Mouse (Mus musculus) MEL (cell line): ENCODE data around the gene Prc1. TPM values are rescaled to one million over a fixed set of nuclear protein-coding genes. Genes with fewer than 3 reads are reported as not detected.
A peak's percentile ranks its signal among the peaks of the same experiment; 100 is the strongest.

Source experiments
- DNase-seq: peaks from one replicate; pipeline ENCODE4 v3.0.0; 2011; ENCODE audit warnings: low read depth, low spot score
- H3K27ac ChIP-seq: 2 replicates; pipeline ENCODE4 v1.5.1; 2012; ENCODE audit warnings: low read depth, mild to moderate bottlenecking, control low read depth, low read length, moderate library complexity; ENCODE audit not compliant: control insufficient read depth
- H3K27me3 ChIP-seq, 2 experiments: fragments of 150-350 bp in 1 of 2; sonication (generic) in 1 of 2; 2 replicates each; pipeline ENCODE4 v1.6.1; 2012; ENCODE audit warnings: low read length in 2 of 2, mild to moderate bottlenecking in 2 of 2, improper control_type of control experiment in 1 of 2, moderate library complexity in 1 of 2; ENCODE audit not compliant: insufficient read depth in 2 of 2, control insufficient read depth in 1 of 2
- H3K36me3 ChIP-seq, 2 experiments: 2 replicates each; pipeline ENCODE4 v1.6.1; 2012 to 2014; ENCODE audit warnings: low read length in 2 of 2, improper control_type of control experiment in 1 of 2, inconsistent platforms in 1 of 2, mild to moderate bottlenecking in 1 of 2; ENCODE audit not compliant: insufficient read depth in 2 of 2, control insufficient read depth in 1 of 2
- H3K4me1 ChIP-seq, 2 experiments: fragments of 150-350 bp in 1 of 2; sonication (generic) in 1 of 2; 2 replicates each; pipeline ENCODE4 v1.6.1; 2012; ENCODE audit warnings: low read length in 2 of 2, improper control_type of control experiment in 1 of 2, mild to moderate bottlenecking in 1 of 2; ENCODE audit not compliant: insufficient read depth in 2 of 2, control insufficient read depth in 1 of 2
- H3K4me3 ChIP-seq, 2 experiments: fragments of 150-350 bp in 1 of 2; sonication (generic) in 1 of 2; 2 replicates each; pipeline ENCODE4 v1.5.1; 2012; ENCODE audit warnings: low read depth in 2 of 2, low read length in 2 of 2, mild to moderate bottlenecking in 2 of 2, moderate library complexity in 2 of 2, control low read depth in 1 of 2, improper control_type of control experiment in 1 of 2; ENCODE audit not compliant: control insufficient read depth in 1 of 2, insufficient read depth in 1 of 2
- H3K79me2 ChIP-seq: 2 replicates; pipeline ENCODE4 v1.6.1; 2012; ENCODE audit warnings: mild to moderate bottlenecking, low read length, moderate library complexity; ENCODE audit not compliant: control insufficient read depth, poor library complexity, insufficient read depth
- H3K9ac ChIP-seq: 2 replicates; pipeline ENCODE4 v1.6.1; 2012; ENCODE audit warnings: low read depth, mild to moderate bottlenecking, control low read depth, low read length, moderate library complexity; ENCODE audit not compliant: control insufficient read depth, poor library complexity, severe bottlenecking
- H3K9me3 ChIP-seq: fragments of 150-350 bp; sonication (generic); replicated peaks from 2 replicates; pipeline ENCODE4 v1.6.1; 2012; ENCODE audit warnings: mild to moderate bottlenecking, low read length, improper control_type of control experiment, moderate library complexity; ENCODE audit not compliant: insufficient read depth
- BHLHE40 ChIP-seq: IDR thresholded peaks from 2 replicates; pipeline ENCODE4 v1.6.1; 2012; ENCODE audit warnings: low read depth, mild to moderate bottlenecking, inconsistent platforms, low read length, improper control_type of control experiment, borderline replicate concordance
- CTCF ChIP-seq, 3 experiments: IDR thresholded peaks in 2 of 3; conservative IDR thresholded peaks in 1 of 3; 2 replicates each; pipeline ENCODE4 v1.5.1; 2011 to 2012; ENCODE audit warnings: low read length in 3 of 3, low read depth in 2 of 3, mild to moderate bottlenecking in 2 of 3, improper control_type of control experiment in 1 of 3, inconsistent platforms in 1 of 3, mixed read lengths in 1 of 3, moderate library complexity in 1 of 3; ENCODE audit not compliant: control insufficient read depth in 1 of 3, insufficient read depth in 1 of 3, poor library complexity in 1 of 3, severe bottlenecking in 1 of 3
- EP300 ChIP-seq, 2 experiments: IDR thresholded peaks; 2 replicates each; pipeline ENCODE4 v1.6.1; 2011; ENCODE audit warnings: improper control_type of control experiment in 2 of 2, low read length in 2 of 2, low read depth in 1 of 2, mild to moderate bottlenecking in 1 of 2
- ETS1 ChIP-seq: IDR thresholded peaks from 2 replicates; pipeline ENCODE4 v1.6.1; 2012; ENCODE audit warnings: low read depth, mild to moderate bottlenecking, inconsistent platforms, low read length, improper control_type of control experiment, moderate library complexity
- GABPA ChIP-seq: IDR thresholded peaks from 2 replicates; pipeline ENCODE4 v1.6.1; 2012; ENCODE audit warnings: low read depth, mild to moderate bottlenecking, inconsistent platforms, low read length, improper control_type of control experiment, moderate library complexity
- GATA1 ChIP-seq: IDR thresholded peaks from 2 replicates; pipeline ENCODE4 v1.6.1; 2011; ENCODE audit warnings: low read depth, low read length, improper control_type of control experiment
- JUND ChIP-seq: IDR thresholded peaks from 2 replicates; pipeline ENCODE4 v1.6.1; 2011; ENCODE audit warnings: low read depth, mild to moderate bottlenecking, improper control_type of control experiment, low read length
- MAFK ChIP-seq: IDR thresholded peaks from 2 replicates; pipeline ENCODE4 v1.6.1; 2011; ENCODE audit warnings: low read depth, mild to moderate bottlenecking, low read length, improper control_type of control experiment, borderline replicate concordance
- MAX ChIP-seq: IDR thresholded peaks from 2 replicates; pipeline ENCODE4 v1.6.1; 2011; ENCODE audit warnings: low read length, improper control_type of control experiment
- MAZ ChIP-seq: IDR thresholded peaks from 2 replicates; pipeline ENCODE4 v1.6.1; 2012; ENCODE audit warnings: low read depth, mild to moderate bottlenecking, inconsistent platforms, low read length, improper control_type of control experiment
- MXI1 ChIP-seq: IDR thresholded peaks from 2 replicates; pipeline ENCODE4 v1.6.1; 2011; ENCODE audit warnings: mild to moderate bottlenecking, low read depth, low read length, improper control_type of control experiment
- MYC ChIP-seq: IDR thresholded peaks from 2 replicates; pipeline ENCODE4 v1.6.1; 2011; ENCODE audit warnings: low read depth, mild to moderate bottlenecking, low read length, improper control_type of control experiment, moderate library complexity
- RCOR1 ChIP-seq: IDR thresholded peaks from 2 replicates; pipeline ENCODE4 v1.6.1; 2012; ENCODE audit warnings: low read depth, mild to moderate bottlenecking, inconsistent platforms, low read length, improper control_type of control experiment
- SIN3A ChIP-seq: IDR thresholded peaks from 2 replicates; pipeline ENCODE4 v1.6.1; 2012; ENCODE audit warnings: low read length, improper control_type of control experiment, inconsistent platforms
- TAL1 ChIP-seq: IDR thresholded peaks from 2 replicates; pipeline ENCODE4 v1.6.1; 2012; ENCODE audit warnings: mild to moderate bottlenecking, inconsistent platforms, low read length, moderate library complexity, mixed read lengths
- TBP ChIP-seq: IDR thresholded peaks from 2 replicates; pipeline ENCODE4 v1.8.0; 2011; ENCODE audit warnings: low read depth, low read length, improper control_type of control experiment
- TCF12 ChIP-seq: IDR thresholded peaks from 2 replicates; pipeline ENCODE4 v1.6.1; 2014; ENCODE audit warnings: low read depth, mild to moderate bottlenecking, inconsistent platforms, low read length, improper control_type of control experiment, moderate library complexity
- UBTF ChIP-seq: IDR thresholded peaks from 2 replicates; pipeline ENCODE4 v1.6.1; 2012; ENCODE audit warnings: low read depth, mild to moderate bottlenecking, inconsistent platforms, low read length, improper control_type of control experiment, moderate library complexity, borderline replicate concordance; ENCODE audit not compliant: insufficient read depth
- ZC3H11A ChIP-seq: IDR thresholded peaks from 2 replicates; pipeline ENCODE4 v1.6.1; 2012; ENCODE audit warnings: low read depth, mild to moderate bottlenecking, inconsistent platforms, low read length, improper control_type of control experiment
- ZNF384 ChIP-seq: IDR thresholded peaks from 2 replicates; pipeline ENCODE4 v1.6.1; 2012; ENCODE audit warnings: low read depth, mild to moderate bottlenecking, inconsistent platforms, low read length, improper control_type of control experiment
- polyA plus RNA-seq, 2 experiments: library from polyadenylated mRNA; stranded (reverse) in 1 of 2; unstranded in 1 of 2; fragments of >175 nt in 1 of 2; fragments of >200 nt in 1 of 2; gene quantifications; 2 replicates each; pipeline versions ENCODE4 v1.2.1 to v1.2.4; 2012; ENCODE audit warnings: low replicate concordance in 2 of 2, low read depth in 1 of 2; ENCODE audit not compliant: insufficient read length in 2 of 2, insufficient read depth in 1 of 2, missing spikeins in 1 of 2
- total RNA-seq: library from RNA; depleted of rRNA; stranded (reverse); fragments of 300-350 nt; gene quantifications from 2 replicates; pipeline ENCODE4 v1.2.3, GENCODE M21; 2012

The Prc1 gene
- total and polyA plus RNA-seq, 3 experiments: 68.5 to 108 (median 82.2) TPM

- Histone ChIP-seq H3K9me3 (no peaks in the 10 kb centered on the region), H3K4me3 (peak overlapping the region in 1 of 2 experiments; percentile 77; a peak in 1 of 4 replicates), H3K27me3 (no peaks in the 10 kb centered on the region), H3K36me3 (peaks cover 0 to 9% of the 10 kb centered on the region in 2 experiments; a peak in 2 of 4 replicates), H3K27ac (no peak overlapping the region), H3K9ac (no peak overlapping the region), H3K79me2 (no peaks in the 10 kb centered on the region; the same call in 1 of the 2 replicates), H3K4me1 (peaks cover 4 to 7% of the 10 kb centered on the region in 2 experiments; a peak in 3 of 4 replicates)
- DNase-seq: peak; percentile 79
- no peak for TF ChIP-seq ZC3H11A
- TF ChIP-seq MAFK: no peak
- TF ChIP-seq MXI1: peak; percentile 56; the same call in 1 of the 2 replicates
- peak; percentile 43 to 46; a peak in 2 of 4 replicates for TF ChIP-seq EP300 (IDR thresholded peaks at IDR 0.05; ENCODE audit: low read depth in 1 of 2, low read length in 2 of 2)
- peak; percentile 43; the same call in 1 of the 2 replicates for TF ChIP-seq ETS1
- peak; percentile 74 for TF ChIP-seq GATA1
- TF ChIP-seq MAX: no peak
- TF ChIP-seq CTCF (IDR thresholded peaks at IDR 0.05 in 2 of 3, conservative IDR thresholded peaks at IDR 0.05 in 1 of 3; ENCODE audit: control insufficient read depth in 1 of 3, insufficient read depth in 1 of 3, low read depth in 2 of 3, low read length in 3 of 3, poor library complexity in 1 of 3, severe bottlenecking in 1 of 3): no peak
- no peak for TF ChIP-seq ZNF384
- TF ChIP-seq MYC: 0 out of 2 replicates have a peak, but pooled peaks have one; percentile 3
- peak; percentile 33; the same call in 1 of the 2 replicates for TF ChIP-seq BHLHE40
- TF ChIP-seq TBP: peak; percentile 97
- no peak for TF ChIP-seq GABPA
- 0 out of 2 replicates have a peak, but pooled peaks have one; percentile 36 for TF ChIP-seq SIN3A
Measured at GRCm38 (mm10) chr7:80246859-80247258, 47.4 kb upstream of the Prc1 start.

GRCm38 (mm10) chr7:80252437-80252836, 41.8 kb upstream of the Prc1 start:
- TF ChIP-seq MYC: peak; percentile 71; the same call in 1 of the 2 replicates
- peak; percentile 50 to 57; a peak in 3 of 4 replicates for TF ChIP-seq EP300 (IDR thresholded peaks at IDR 0.05; ENCODE audit: low read depth in 1 of 2, low read length in 2 of 2)
- TF ChIP-seq SIN3A: peak; percentile 69
- TF ChIP-seq BHLHE40: peak; percentile 46; the same call in 1 of the 2 replicates
- peak; percentile 30; the same call in 1 of the 2 replicates for TF ChIP-seq GATA1
- no peak for TF ChIP-seq UBTF
- peak; percentile 64; the same call in 1 of the 2 replicates for TF ChIP-seq RCOR1
- TF ChIP-seq TAL1: peak; percentile 1; the same call in 1 of the 2 replicates
- peak; percentile 27; the same call in 1 of the 2 replicates for TF ChIP-seq MXI1
- TF ChIP-seq TCF12: 0 out of 2 replicates have a peak, but pooled peaks have one; percentile 38
- peak; percentile 58 for TF ChIP-seq ETS1
- no peak for TF ChIP-seq MAZ
- no peak for TF ChIP-seq JUND
- peak; percentile 76 for DNase-seq
- peaks cover 15 to 20% of the 10 kb centered on the region in 2 experiments for H3K4me1 ChIP-seq
- H3K27ac ChIP-seq: peak overlapping the region; percentile 8; the same call in 1 of the 2 replicates
- no peaks in the 10 kb centered on the region for H3K9me3 ChIP-seq
- H3K4me3 ChIP-seq: peak overlapping the region; percentile 3 to 13; a peak in 2 of 4 replicates
- peaks cover 0 to 15% of the 10 kb centered on the region in 2 experiments; a peak in 2 of 4 replicates for H3K36me3 ChIP-seq
- no peaks in the 10 kb centered on the region for H3K79me2 ChIP-seq
- H3K9ac ChIP-seq: no peak overlapping the region; the same call in 1 of the 2 replicates
- H3K27me3 ChIP-seq: no peaks in the 10 kb centered on the region
